Mouse (Mus musculus) CH12.LX (cell line): ENCODE measurements at regions not wholly inside any gene's neighbourhood (a gene's known extent, or its start where the extent isn't known, plus 50 kb on each side); places are given as distances from the start of the nearest gene placed in this dataset.

Experiments used
- CHD2 ChIP-seq: IDR thresholded peaks from 2 replicates; pipeline ENCODE4 v1.6.1; 2011; ENCODE audit warnings: low read length, improper control_type of control experiment
- CTCF ChIP-seq, 2 experiments: IDR thresholded peaks in 1 of 2; conservative IDR thresholded peaks in 1 of 2; 2 replicates each; pipeline ENCODE4 v1.5.1; 2011 to 2012; ENCODE audit warnings: low read depth in 2 of 2, low read length in 2 of 2, improper control_type of control experiment in 1 of 2, inconsistent platforms in 1 of 2, mild to moderate bottlenecking in 1 of 2, moderate library complexity in 1 of 2
- EP300 ChIP-seq: IDR thresholded peaks from 2 replicates; pipeline ENCODE4 v1.6.1; 2011; ENCODE audit warnings: low read length, improper control_type of control experiment
- HCFC1 ChIP-seq: IDR thresholded peaks from 2 replicates; pipeline ENCODE4 v1.6.1; 2012; ENCODE audit warnings: low read depth, mild to moderate bottlenecking, inconsistent platforms, low read length, improper control_type of control experiment
- MAFK ChIP-seq: IDR thresholded peaks from 2 replicates; pipeline ENCODE4 v1.6.1; 2011; ENCODE audit warnings: low read length, improper control_type of control experiment; ENCODE audit not compliant: insufficient replicate concordance
- PAX5 ChIP-seq: IDR thresholded peaks from 2 replicates; pipeline ENCODE4 v1.6.1; 2012; ENCODE audit warnings: low read length, inconsistent platforms, mixed read lengths
- POLR2A ChIP-seq: IDR thresholded peaks from 2 replicates; pipeline ENCODE4 v1.6.1; 2011; ENCODE audit warnings: low read depth, mild to moderate bottlenecking, improper control_type of control experiment, low read length
- RAD21 ChIP-seq: IDR thresholded peaks from 2 replicates; pipeline ENCODE4 v1.6.1; 2011; ENCODE audit warnings: low read depth, mild to moderate bottlenecking, low read length, improper control_type of control experiment, moderate library complexity
- SMC3 ChIP-seq: IDR thresholded peaks from 2 replicates; pipeline ENCODE4 v1.6.1; 2011; ENCODE audit warnings: low read depth, low read length, improper control_type of control experiment
- USF2 ChIP-seq: conservative IDR thresholded peaks from 2 replicates; pipeline ENCODE4 v1.6.1; 2011; ENCODE audit warnings: low read depth, low read length, improper control_type of control experiment
- ZNF384 ChIP-seq: IDR thresholded peaks from 2 replicates; pipeline ENCODE4 v1.6.1; 2012; ENCODE audit warnings: low read depth, low read length, improper control_type of control experiment, inconsistent platforms

- no peak for TF ChIP-seq PAX5
- peak; percentile 88 for TF ChIP-seq EP300
- TF ChIP-seq CHD2, result 0 out of 2 replicates have a peak, but pooled peaks have one; percentile 34
- TF ChIP-seq POLR2A, result no peak
- TF ChIP-seq CTCF (conservative IDR thresholded peaks at IDR 0.05 in 1 of 2, IDR thresholded peaks at IDR 0.05 in 1 of 2; ENCODE audit: low read depth in 2 of 2, low read length in 2 of 2), result no peak
- TF ChIP-seq RAD21, result no peak; the same call in 1 of the 2 replicates
- no peak for TF ChIP-seq HCFC1
- TF ChIP-seq MAFK, result no peak
- no peak for TF ChIP-seq USF2
- TF ChIP-seq ZNF384, result no peak
- TF ChIP-seq SMC3, result no peak
These were observed 255.8 kb downstream of the Nfkbiz start for GRCm38 (mm10) chr16:55582906-55583305.
